Mouse (Mus musculus): ENCODE data around the gene Ptpn3. TPM values are rescaled to one million over a fixed set of nuclear protein-coding genes. Genes with fewer than 3 reads are reported as not detected.

Ptpn3 gene
- total RNA-seq, 2 experiments from 2014 or later, result 22.8 to 35.6 TPM

DNA sequence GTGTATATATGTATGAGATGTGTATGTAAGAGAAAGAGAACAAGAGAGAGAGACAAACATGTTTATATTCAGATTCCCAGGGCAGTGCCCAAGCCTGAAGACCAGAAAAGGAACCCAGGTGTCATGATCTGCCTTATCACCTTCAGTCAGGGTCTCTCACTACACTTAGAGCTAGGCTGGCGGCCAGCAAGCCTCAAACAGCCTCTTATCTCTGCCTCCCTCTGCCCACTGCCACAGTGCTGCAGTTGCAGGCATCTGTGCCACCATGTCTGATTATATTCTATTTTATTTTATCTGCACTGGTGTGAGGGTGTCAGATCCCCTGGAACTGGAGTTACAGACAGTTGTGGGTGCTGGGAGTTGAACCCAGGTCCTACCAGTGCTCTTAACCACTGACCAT lies 133.4 kb downstream of the Ptpn3 start:
- DNase-seq, result no peak

- peak in 1 of 2 experiments; percentile 7 for DNase-seq
Observed at GRCm38 (mm10) chr4:57166922-57167870, 134.4 kb downstream of the Ptpn3 start.

- no peak for DNase-seq
Observed at GRCm38 (mm10) chr4:57165654-57166053, 136.0 kb downstream of the Ptpn3 start.

DNA sequence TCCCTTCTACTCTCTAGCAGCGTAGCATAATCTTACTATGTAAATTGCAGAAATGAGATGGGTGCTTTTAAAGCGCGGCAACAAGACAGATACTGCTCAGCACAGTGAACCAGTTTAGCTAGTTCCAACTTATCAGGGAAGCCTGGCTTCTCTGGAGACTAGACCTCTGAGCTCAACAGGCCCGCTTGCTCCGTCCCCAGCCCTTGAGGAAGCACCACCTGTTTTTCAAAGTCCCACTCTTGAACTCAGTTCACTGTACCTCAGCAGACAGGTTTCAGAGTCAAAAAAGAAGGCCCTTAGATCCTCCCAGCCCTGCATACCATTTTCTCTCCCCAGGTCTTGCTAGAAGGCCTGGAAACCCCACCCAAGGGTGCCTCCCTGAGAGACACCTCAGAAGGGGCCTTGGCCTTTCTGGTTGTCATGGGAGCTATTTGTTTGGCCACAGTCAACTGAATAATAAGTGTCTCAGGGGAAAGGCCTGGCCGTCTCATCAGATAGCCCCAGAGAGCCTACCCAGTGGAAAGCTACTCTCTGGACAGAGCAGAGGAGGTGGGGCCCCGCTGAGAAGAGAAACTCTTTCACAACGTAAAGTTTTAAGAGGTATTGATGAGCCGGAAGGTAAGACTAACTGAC lies 136.9 kb downstream of the Ptpn3 start:
- DNase-seq, result peak; percentile 43 to 52

- DNase-seq, result no peak
Observed at GRCm38 (mm10) chr4:57162789-57163722, 138.6 kb downstream of the Ptpn3 start.

- DNase-seq, result no peak
Observed at GRCm38 (mm10) chr4:57160571-57160970, 141.1 kb downstream of the Ptpn3 start.

- peak in 1 of 2 experiments; percentile 27 for DNase-seq
Observed at GRCm38 (mm10) chr4:57156549-57157169, 145.0 kb downstream of the Ptpn3 start.

DNA sequence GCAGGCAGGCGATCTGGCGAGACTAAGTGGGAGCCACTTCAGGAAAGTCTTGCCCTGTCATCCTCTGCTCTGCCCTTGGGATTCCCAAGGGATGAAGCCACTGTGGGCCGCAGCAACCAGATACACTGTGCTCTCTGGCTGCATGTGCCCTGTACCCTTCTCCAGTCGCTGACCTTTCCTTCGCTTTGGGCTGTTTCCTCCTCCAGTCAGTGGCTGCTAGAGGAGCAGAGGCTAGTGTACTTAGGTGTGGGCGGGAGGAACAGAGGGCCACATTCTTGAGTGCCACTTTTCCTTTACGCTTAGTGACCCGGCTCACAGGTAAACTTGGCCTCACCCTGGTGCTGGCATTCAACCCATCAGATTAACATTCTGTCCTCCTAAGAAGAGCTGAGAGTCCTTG lies 147.8 kb downstream of the Ptpn3 start:
- DNase-seq, result peak; percentile 18 to 35

DNA sequence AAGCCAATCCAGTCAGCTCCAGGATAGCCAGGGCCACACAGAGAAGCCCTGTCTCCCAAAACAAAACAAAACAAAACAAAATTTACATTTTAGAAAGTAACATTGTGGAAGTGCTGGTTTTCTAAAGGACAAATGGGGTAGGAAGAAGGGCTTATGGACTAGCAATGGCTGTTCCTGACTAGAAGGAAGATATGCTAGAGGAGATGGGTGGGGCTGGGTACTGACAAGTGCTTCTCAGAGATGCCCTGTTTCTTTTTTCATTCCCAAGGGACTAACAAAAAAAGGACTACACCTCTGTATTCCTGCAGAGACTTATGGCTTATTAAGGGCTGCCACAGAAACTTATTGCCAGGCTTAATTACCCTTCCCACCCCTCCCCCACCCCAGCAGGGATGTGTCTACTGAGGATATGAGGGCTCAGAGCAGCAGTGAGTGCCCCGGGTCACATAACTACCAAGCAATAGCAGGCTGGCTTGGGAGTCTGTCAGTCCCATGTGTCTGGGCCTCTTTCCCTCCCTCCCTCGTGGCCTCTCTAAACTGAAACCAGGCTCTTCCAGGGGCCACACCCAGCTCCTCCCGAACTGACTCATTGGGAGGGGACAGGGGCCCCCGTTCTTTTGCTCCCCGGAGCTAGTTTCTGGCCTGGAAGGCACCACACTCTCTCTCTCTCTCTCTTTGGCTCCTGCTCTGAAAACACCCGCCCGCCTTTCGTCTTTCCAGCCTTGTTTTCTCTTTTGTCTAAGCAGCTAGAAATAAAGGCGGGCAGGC lies 148.4 kb downstream of the Ptpn3 start:
- peak; percentile 31 to 47 for DNase-seq

DNA sequence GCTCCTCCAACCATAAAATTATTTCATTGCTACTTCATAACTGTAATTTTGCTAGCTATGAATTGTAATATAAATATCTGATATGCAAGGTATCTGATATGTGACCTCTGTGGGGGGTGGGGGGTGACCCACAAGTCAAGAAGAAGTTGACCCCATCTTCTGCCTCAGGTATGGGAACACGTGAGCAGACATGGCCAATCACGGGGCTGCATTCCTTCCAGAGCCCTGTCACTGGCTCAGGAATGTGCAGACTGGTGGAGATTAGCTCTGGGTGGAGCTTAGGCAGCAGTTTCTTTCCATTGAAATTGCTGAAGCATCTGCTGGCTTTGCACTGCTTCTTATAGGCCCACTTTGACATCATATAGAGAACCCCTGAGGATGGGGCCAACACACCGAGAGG lies 153.5 kb downstream of the Ptpn3 start:
- no peak for DNase-seq

- DNase-seq, result peak; percentile 85 to 91
Observed at GRCm38 (mm10) chr4:57143026-57143937, 158.4 kb downstream of the Ptpn3 start, which contains the start of gene Epb41l4b. Gene Epb41l4b (minus strand): TSS chr4:57143437.

- peak; percentile 32 to 40 for DNase-seq
Observed at GRCm38 (mm10) chr4:57142374-57143025, 159.1 kb downstream of the Ptpn3 start.

DNA sequence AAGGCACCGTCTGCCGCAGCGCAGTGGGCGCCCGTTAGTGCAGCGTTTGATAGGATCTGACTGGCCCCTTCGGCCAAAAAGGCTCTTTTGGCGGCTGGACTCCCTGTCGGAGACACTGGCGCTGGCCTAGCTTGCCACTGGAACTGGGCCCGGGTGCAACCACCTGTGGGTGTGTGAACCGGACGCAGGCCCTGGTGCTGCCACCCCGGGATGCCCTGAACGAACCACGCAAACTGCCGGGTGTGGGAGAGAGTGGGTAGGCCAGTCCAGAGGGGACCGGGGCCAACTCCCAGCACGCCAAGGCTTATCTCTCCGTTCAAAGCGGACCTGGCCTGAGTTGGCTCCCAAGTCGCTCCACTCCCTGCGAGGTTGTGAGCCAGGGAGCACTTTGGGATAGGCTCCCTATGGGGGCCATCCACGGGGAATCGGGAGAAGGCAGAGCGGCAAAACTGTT lies 159.7 kb downstream of the Ptpn3 start:
- DNase-seq, result peak; percentile 5 to 21

GRCm38 (mm10) chr4:57140992-57141717 lies 160.5 kb downstream of the Ptpn3 start:
- no peak for DNase-seq
